Mouse (Mus musculus) kidney, adult 2 months (tissue): ENCODE results near the gene Usp54.

ENCODE experiments used
- CTCF ChIP-seq: fragments of 200-500 bp; conservative IDR thresholded peaks from 2 replicates; pipeline ENCODE4 v1.5.1; 2011; ENCODE audit warnings: low read depth, mild to moderate bottlenecking, control low read depth, low read length, moderate library complexity, mixed read lengths; ENCODE audit not compliant: insufficient read depth, insufficient read length
- POLR2A ChIP-seq: fragments of 200-500 bp; IDR thresholded peaks from one replicate; pipeline ENCODE4 v1.6.1; 2011; ENCODE audit warnings: low read depth, low read length, control low read depth

- TF ChIP-seq CTCF: no peak
- TF ChIP-seq POLR2A: no peak
Observed at GRCm38 (mm10) chr14:20641438-20641875, 594 bp upstream of the Usp54 start.
